Mouse (Mus musculus) lung, adult 2 months (tissue): ENCODE data around the gene Mup13.
"Not testable (repeated sequence)": the region's sequence is repeated elsewhere in the genome, so short reads cannot be mapped to it uniquely, and the experiment has no call there.

Experiments
- CTCF ChIP-seq: fragments of 200-500 bp; IDR thresholded peaks from 2 replicates; pipeline ENCODE4 v1.5.1; 2011; ENCODE audit warnings: mild to moderate bottlenecking, low read length, control low read depth; ENCODE audit not compliant: insufficient read depth
- POLR2A ChIP-seq: fragments of 200-500 bp; IDR thresholded peaks from 2 replicates; pipeline ENCODE4 v1.6.1; 2011; ENCODE audit warnings: low read depth, mild to moderate bottlenecking, control low read depth, low read length, borderline replicate concordance; ENCODE audit errors: extremely low read depth

- not testable (repeated sequence) for TF ChIP-seq CTCF, POLR2A
These were observed at the start of gene Mup13 for GRCm38 (mm10) chr4:61228186-61228585.
